Mouse (Mus musculus) forebrain, embryonic 15.5 days (tissue): ENCODE data around the gene Flywch1. TPM values are rescaled to one million over a fixed set of nuclear protein-coding genes. Genes with fewer than 3 reads are reported as not detected.

Source experiments
- ATAC-seq: fragments of 200-750 bp; cut with Nextera tagmentation; replicated peaks from 2 replicates; pipeline ENCODE4 v1.8.0; 2017; ENCODE audit warnings: mild to moderate bottlenecking, moderate TSS enrichment, moderate library complexity
- H3K27ac ChIP-seq: fragments of 300-500 bp; sonication (generic); replicated peaks from 2 replicates; pipeline ENCODE4 v1.5.1; 2015; ENCODE audit warnings: mild to moderate bottlenecking, inconsistent platforms
- H3K27me3 ChIP-seq: fragments of 300-500 bp; sonication (generic); 2 replicates; pipeline ENCODE4 v1.6.1; 2015; ENCODE audit warnings: inconsistent platforms
- H3K36me3 ChIP-seq: fragments of 300-500 bp; sonication (generic); 2 replicates; pipeline ENCODE4 v1.6.1; 2015; ENCODE audit warnings: mild to moderate bottlenecking, inconsistent platforms
- H3K4me1 ChIP-seq: fragments of 300-500 bp; sonication (generic); 2 replicates; pipeline ENCODE4 v1.6.1; 2015; ENCODE audit warnings: inconsistent platforms
- H3K4me2 ChIP-seq: fragments of 300-500 bp; sonication (generic); replicated peaks from 2 replicates; pipeline ENCODE4 v1.6.1; 2015; ENCODE audit warnings: mild to moderate bottlenecking, inconsistent platforms
- H3K4me3 ChIP-seq: fragments of 300-500 bp; sonication (generic); 2 replicates; pipeline ENCODE4 v1.5.1; 2015; ENCODE audit warnings: mild to moderate bottlenecking, inconsistent platforms
- H3K9ac ChIP-seq: fragments of 300-500 bp; sonication (generic); replicated peaks from 2 replicates; pipeline ENCODE4 v1.6.1; 2015; ENCODE audit warnings: mild to moderate bottlenecking, inconsistent platforms
- H3K9me3 ChIP-seq: fragments of 300-500 bp; sonication (generic); 2 replicates; pipeline ENCODE4 v1.6.1; 2016; ENCODE audit warnings: inconsistent platforms
- WGBS: fragments of 180-500 bp; shearing (Covaris S2); methylation state at CpG from one replicate; pipeline ENCODE4 v1.1.7; 2015; ENCODE audit warnings: mixed read lengths; 5-methylcytosine and 5-hydroxymethylcytosine counted together
- polyA plus RNA-seq: library from polyadenylated mRNA; unstranded; fragments of >200 nt; fragmentation: Nextera tagmentation; extraction: Ambion mirVana; gene quantifications from 2 replicates; pipeline ENCODE4 v1.2.1, GENCODE M21; 2015

Gene Flywch1
- polyA plus RNA-seq, 1 experiment from 2014 or later = 162 TPM

DNA sequence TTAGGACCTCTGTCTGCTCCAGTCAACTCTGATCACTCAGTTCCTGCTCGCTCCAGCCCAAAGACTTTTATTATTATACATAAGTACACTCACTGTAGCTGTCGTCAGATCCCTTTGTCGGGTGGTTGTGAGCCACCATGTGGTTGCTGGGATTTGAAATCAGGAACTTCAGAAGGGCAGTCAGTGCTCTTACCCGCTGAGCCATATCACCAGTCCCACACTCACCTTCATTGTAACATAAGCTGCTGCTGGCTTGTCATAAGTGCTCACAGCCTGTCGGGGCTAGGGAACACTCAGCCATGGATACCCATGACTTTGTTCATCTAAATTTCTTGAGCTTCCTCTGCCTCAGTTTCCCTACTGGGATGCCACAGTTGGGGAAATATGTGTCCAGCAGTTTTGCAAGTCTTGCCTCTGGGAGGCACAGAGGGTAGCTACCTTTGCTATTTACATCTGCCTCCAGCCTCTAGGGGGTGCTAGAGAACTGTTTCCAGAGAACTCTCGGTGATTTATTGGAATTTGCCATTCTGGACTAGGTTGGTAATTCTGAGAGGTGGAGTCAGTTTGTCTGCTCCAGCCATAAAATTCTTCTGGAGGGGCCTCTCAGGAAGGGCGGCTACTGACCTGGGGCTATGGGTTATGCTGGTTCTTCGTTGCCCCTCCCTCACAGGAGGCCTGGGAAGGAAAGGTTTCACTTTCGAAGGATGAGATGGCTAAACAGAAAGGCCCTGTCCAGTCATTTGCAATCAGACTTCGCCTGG, 22.6 kb downstream of the Flywch1 start:
- ATAC-seq = no peak
- H3K27me3 ChIP-seq = peaks cover 34% of the 10 kb centered on the region
- no peak overlapping the region for H3K27ac ChIP-seq
- H3K4me3 ChIP-seq = no peak overlapping the region
- H3K4me2 ChIP-seq = no peak overlapping the region
- H3K36me3 ChIP-seq = peaks cover 22% of the 10 kb centered on the region
- H3K9me3 ChIP-seq = no peaks in the 10 kb centered on the region
- H3K9ac ChIP-seq = no peak overlapping the region
- peaks cover 18% of the 10 kb centered on the region for H3K4me1 ChIP-seq
- WGBS = 40% methylated on average over 10 of the region's 10 CpGs

DNA sequence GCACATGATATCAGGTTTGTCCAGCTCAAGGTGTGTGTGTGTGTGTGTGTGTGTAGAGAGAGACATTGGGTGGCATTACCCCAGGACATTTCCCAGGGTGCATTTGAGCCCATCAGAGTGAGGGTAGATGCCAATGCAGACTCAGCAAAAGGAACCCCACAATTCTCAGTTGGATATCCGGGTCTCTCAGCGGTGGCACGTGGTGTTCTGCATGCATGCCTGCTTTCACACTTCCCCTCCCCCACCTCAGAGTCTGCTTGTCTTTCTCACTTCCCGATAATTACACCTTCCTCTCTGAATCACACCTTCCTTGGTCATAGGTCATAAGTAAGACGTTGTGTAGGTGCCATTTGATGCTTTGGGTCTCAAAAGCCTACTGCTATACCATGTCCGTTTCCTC, 23.4 kb downstream of the Flywch1 start:
- WGBS = 47% methylated on average over 6 of the region's 6 CpGs

DNA sequence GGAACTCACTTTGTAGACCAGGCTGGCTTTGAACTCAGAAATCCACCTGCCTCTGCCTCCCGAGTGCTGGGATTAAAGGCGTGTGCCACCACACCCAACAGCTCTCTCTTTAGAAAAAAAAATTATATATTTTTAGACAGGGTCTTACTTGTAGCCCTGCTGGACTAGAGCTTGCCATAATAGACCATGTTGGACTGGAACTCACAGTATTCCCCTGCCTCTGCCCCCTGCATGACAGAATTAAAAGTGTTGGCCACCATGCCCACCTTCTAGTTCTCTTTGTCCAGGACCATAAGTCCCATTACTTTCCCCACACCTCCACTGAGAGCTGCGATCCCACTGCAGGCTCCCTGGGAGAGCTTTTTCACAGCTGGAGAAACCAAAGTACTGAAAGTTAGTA, 23.9 kb downstream of the Flywch1 start:
- 89% methylated on average over 3 of the region's 3 CpGs for WGBS
- Histone ChIP-seq H3K27me3 (peaks cover 47% of the 10 kb centered on the region), H3K27ac (no peak overlapping the region), H3K36me3 (peaks cover 9% of the 10 kb centered on the region), H3K9me3 (no peaks in the 10 kb centered on the region), H3K9ac (no peak overlapping the region), H3K4me2 (no peak overlapping the region), H3K4me3 (no peak overlapping the region), H3K4me1 (peaks cover 20% of the 10 kb centered on the region)
- no peak for ATAC-seq

More for the DNA sequence above, 23.4 kb downstream of the Flywch1 start:
- peaks cover 42% of the 10 kb centered on the region for H3K27me3 ChIP-seq
- peaks cover 18% of the 10 kb centered on the region for H3K4me1 ChIP-seq
- H3K36me3 ChIP-seq = peaks cover 14% of the 10 kb centered on the region
- no peak overlapping the region for H3K27ac ChIP-seq
- no peaks in the 10 kb centered on the region for H3K9me3 ChIP-seq
- H3K4me2 ChIP-seq = no peak overlapping the region
- ATAC-seq = no peak
- no peak overlapping the region for H3K4me3 ChIP-seq
- H3K9ac ChIP-seq = no peak overlapping the region

DNA sequence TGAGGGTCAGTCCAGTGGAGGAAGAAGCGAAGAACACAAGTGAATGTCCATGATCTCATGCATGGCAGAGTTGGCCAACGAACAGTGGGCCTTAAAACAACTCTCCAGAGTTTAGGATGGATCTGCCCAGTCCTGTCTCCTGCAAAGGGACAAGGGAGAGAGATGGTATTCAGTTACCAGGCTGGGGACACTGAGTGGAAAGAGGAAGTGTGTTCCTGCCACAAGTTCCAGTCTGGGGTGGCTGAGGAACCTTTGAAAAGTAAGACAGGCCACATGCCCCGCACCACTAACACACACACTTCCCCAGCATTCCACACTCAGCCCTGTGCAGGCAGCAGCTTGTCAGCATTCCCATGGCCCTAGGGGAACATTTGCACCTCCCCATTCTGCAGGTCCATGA, 24.6 kb downstream of the Flywch1 start:
- no peak for ATAC-seq
- Histone ChIP-seq H3K27me3 (peaks cover 54% of the 10 kb centered on the region), H3K9me3 (no peaks in the 10 kb centered on the region), H3K36me3 (peaks cover 2% of the 10 kb centered on the region; the same call in 1 of the 2 replicates), H3K4me1 (peaks cover 27% of the 10 kb centered on the region), H3K27ac (no peak overlapping the region), H3K4me3 (no peak overlapping the region), H3K4me2 (no peak overlapping the region), H3K9ac (no peak overlapping the region)
- 95% methylated on average over 3 of the region's 3 CpGs for WGBS

- ATAC-seq = no peak
- Histone ChIP-seq H3K4me3 (peak overlapping the region; percentile 45), H3K27ac (no peak overlapping the region), H3K27me3 (peaks cover 59% of the 10 kb centered on the region), H3K9ac (peak overlapping the region; percentile 51; the same call in 1 of the 2 replicates), H3K4me2 (peak overlapping the region; percentile 86), H3K9me3 (no peaks in the 10 kb centered on the region), H3K36me3 (no peaks in the 10 kb centered on the region), H3K4me1 (peaks cover 27% of the 10 kb centered on the region)
- 3% methylated on average over 12 of the region's 12 CpGs for WGBS
Observed at GRCm38 (mm10) chr17:23746311-23746710, 25.1 kb downstream of the Flywch1 start.

DNA sequence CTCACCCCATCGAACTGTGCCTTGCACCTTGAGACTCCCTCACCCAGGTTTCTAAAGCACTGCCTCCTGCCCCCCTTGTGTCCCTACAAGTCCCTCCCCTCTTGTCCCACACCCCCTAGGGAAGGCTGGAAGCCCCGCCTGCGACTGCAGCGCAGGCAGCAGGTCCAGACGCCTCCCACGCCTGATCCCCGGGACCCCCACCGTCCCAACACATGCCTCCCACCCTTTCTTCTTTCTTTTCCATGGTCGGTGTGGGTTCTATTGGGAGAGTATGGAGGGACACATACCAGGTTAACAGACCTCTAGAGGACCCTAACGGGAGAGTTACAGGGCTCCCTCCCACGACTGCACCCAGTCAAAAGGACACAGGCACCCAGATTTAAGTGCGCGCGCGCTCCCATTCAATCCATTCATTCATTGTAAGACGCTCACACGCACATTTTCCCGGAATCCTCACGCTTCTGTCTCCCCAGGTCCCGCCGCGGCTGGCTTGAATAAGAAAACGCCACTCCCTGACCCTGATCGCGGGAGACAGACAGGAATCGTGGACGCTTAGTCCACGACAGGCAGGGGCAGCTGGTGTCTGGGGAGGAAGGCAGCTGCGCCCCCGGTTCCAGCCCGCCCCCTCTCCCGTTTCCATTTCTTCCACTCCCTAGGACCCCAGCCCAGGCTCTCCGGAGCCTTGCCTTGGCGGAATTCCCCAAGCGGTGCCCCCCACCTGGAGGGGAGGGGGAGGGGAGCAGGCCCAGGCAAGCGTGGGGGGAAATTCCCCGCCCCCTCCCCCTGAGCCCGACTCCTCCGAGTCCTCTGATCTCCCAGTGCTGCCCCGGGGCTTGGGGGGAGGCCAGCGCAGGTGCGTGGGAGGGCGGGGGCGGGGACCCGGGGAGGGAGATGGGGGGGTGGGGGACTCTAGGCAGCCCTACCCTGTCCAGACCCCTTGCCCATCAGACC, 25.8 kb downstream of the Flywch1 start, which contains the start of gene Kremen2:
Kremen2 (minus strand) TSS at position 533 of the 951 bp plus-strand sequence.
- Histone ChIP-seq H3K4me1 (peaks cover 30% of the 10 kb centered on the region), H3K4me2 (peak within 1 kb of the TSS; percentile 86), H3K27ac (no peak within 1 kb of the TSS), H3K9me3 (no peaks in the 10 kb centered on the region), H3K36me3 (no peaks in the 10 kb centered on the region), H3K27me3 (peaks cover 66% of the 10 kb centered on the region), H3K4me3 (peak within 1 kb of the TSS; percentile 45), H3K9ac (peak within 1 kb of the TSS; percentile 51)
- under 1% methylated on average over 44 of the region's 45 CpGs for WGBS
- no peak for ATAC-seq

DNA sequence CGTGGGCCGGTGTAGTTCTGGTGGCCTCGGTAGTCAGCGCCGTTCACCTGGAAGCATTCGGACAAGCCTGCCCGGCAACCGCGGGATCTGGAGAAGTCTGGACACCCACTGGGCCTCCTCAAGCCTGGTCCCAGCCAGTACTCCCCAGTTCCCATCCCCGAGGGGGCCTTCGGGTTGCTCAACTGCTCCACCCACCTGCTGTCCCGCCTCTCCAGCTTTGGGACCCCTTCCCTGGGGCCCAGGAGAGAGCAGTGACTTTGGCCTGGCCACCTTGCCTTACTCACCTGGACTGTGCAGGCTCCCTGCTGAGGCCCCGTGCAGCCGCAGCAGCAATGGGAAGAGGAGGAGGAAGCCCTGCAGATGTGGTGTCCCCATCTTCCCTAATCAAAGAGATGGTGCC, 26.8 kb downstream of the Flywch1 start:
- no peak for ATAC-seq
- 5% methylated on average over 14 of the region's 14 CpGs for WGBS
- H3K4me3 ChIP-seq = no peak overlapping the region
- no peak overlapping the region for H3K9ac ChIP-seq
- no peaks in the 10 kb centered on the region for H3K36me3 ChIP-seq
- H3K27ac ChIP-seq = no peak overlapping the region
- H3K27me3 ChIP-seq = peaks cover 67% of the 10 kb centered on the region
- H3K4me1 ChIP-seq = peaks cover 32% of the 10 kb centered on the region
- H3K4me2 ChIP-seq = no peak overlapping the region
- no peaks in the 10 kb centered on the region for H3K9me3 ChIP-seq

DNA sequence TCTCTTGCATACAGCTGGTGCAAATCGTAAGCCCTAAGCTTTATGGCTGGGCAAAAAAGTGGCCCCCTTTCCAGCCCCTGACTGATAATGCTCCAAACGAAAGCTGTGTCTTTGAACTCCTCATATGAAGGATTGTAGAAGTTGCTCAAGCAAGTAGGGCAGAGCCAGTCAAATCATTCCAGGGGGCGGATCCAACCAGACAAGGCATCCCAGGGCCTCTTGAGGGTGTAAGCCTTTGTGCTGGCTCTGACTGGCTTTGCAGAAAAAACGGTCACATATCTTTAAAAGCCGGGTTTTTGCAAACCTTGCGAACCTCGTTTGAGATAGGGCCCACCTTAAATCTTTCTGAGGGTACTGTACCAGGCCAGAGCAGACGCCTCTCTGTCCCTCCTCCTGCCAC, 27.3 kb downstream of the Flywch1 start:
- Histone ChIP-seq H3K4me1 (peaks cover 38% of the 10 kb centered on the region), H3K4me2 (no peak overlapping the region), H3K27me3 (peaks cover 67% of the 10 kb centered on the region), H3K4me3 (no peak overlapping the region), H3K9ac (no peak overlapping the region), H3K36me3 (no peaks in the 10 kb centered on the region), H3K27ac (no peak overlapping the region), H3K9me3 (no peaks in the 10 kb centered on the region)
- WGBS = 21% methylated on average over 8 of the region's 8 CpGs
- ATAC-seq = no peak

DNA sequence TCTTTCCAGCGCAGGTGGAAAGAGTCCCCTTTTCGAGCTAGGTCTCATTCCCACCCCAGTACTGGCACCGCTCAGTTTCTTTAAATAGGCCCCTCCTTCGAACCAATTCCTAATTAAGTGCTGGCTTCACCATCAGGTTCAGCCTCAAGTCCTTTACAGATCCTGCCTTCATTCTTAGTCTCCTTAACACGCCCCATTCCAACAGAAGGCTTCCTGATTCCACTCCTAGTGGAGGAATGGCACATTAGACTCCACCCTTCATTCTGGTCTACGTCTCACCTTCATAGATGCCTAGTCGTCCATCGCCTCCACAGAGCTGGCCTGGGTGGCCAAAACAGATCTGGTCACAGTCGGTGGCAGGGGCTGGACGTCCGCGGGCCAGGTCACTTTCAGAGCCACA, 28.5 kb downstream of the Flywch1 start:
- H3K4me2 ChIP-seq = peak overlapping the region; percentile 43; the same call in 1 of the 2 replicates
- peaks cover 50% of the 10 kb centered on the region for H3K4me1 ChIP-seq
- peaks cover 67% of the 10 kb centered on the region for H3K27me3 ChIP-seq
- H3K9me3 ChIP-seq = no peaks in the 10 kb centered on the region
- 69% methylated on average over 12 of the region's 12 CpGs for WGBS
- peak overlapping the region; percentile 31; the same call in 1 of the 2 replicates for H3K4me3 ChIP-seq
- ATAC-seq = no peak
- H3K9ac ChIP-seq = no peak overlapping the region
- no peaks in the 10 kb centered on the region for H3K36me3 ChIP-seq
- no peak overlapping the region for H3K27ac ChIP-seq

DNA sequence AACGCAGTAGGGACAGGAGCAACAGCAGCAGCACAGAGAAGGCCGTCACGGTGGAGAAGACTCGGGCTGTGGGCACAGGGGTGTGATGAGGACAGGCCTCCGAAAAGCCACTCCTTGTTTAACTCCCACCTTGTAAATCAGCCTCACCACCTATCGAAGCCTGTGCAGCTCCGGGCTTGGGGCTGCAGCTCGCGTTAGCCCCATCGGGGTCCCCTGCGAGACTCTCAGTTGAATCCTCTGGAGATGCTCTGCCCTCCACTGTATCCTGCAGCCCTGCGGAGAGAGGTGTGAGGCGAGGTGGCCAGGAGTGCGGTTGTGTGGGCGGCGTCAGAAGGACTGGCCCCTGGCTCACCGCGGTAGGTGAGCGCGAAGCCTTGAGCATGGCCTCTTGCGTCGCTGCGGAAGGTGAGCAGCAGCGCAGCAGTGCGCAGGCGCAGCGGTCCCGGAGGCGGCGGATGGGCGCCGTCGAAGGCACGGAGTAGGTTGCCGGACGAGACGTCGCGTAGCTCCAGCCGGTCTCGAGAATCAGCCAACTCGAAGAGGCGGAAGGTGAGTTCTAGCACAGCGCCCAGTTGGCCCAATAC, 29.1 kb downstream of the Flywch1 start:
- Histone ChIP-seq H3K9ac (0 out of 2 replicates have a peak overlapping the region, but pooled peaks have one; percentile 23), H3K9me3 (no peaks in the 10 kb centered on the region)
- WGBS = 10% methylated on average over 44 of the region's 44 CpGs

GRCm38 (mm10) chr17:23741359-23742209, 29.8 kb downstream of the Flywch1 start:
- Histone ChIP-seq H3K27me3 (peaks cover 61% of the 10 kb centered on the region), H3K4me2 (peak overlapping the region; percentile 43), H3K4me3 (peak overlapping the region; percentile 31; the same call in 1 of the 2 replicates), H3K36me3 (peaks cover 8% of the 10 kb centered on the region; the same call in 1 of the 2 replicates), H3K9ac (no peak overlapping the region), H3K4me1 (peaks cover 53% of the 10 kb centered on the region), H3K27ac (no peak overlapping the region), H3K9me3 (no peaks in the 10 kb centered on the region)
- no peak for ATAC-seq
- WGBS = 53% methylated on average over 38 of the region's 38 CpGs

More for the DNA sequence above, 29.1 kb downstream of the Flywch1 start:
- no peak overlapping the region for H3K27ac ChIP-seq
- peaks cover 67% of the 10 kb centered on the region for H3K27me3 ChIP-seq
- H3K36me3 ChIP-seq = 0 out of 2 replicates have a peak, but pooled peaks cover under 1% of the 10 kb centered on the region
- ATAC-seq = no peak
- peak overlapping the region; percentile 31 for H3K4me3 ChIP-seq
- peaks cover 53% of the 10 kb centered on the region for H3K4me1 ChIP-seq
- H3K4me2 ChIP-seq = peak overlapping the region; percentile 43
